Mouse (Mus musculus) thymus, postnatal 36 days (tissue): Measurements from ENCODE around the gene 4930404H24Rik.

Source experiments
- DNase-seq, 2 experiments: peaks; one replicate each; pipeline ENCODE4 v3.0.0; 2022; ENCODE audit warnings: mixed read lengths in 2 of 2

The 4930404H24Rik gene

GRCm38 (mm10) chr2:153538898-153539297, 46.3 kb downstream of the 4930404H24Rik start:
- DNase-seq: no peak

GRCm38 (mm10) chr2:153542936-153543668, 50.5 kb downstream of the 4930404H24Rik start:
- DNase-seq: no peak
